Mouse (Mus musculus): ENCODE data around the gene Grhl3. TPM values are rescaled to one million over a fixed set of nuclear protein-coding genes. Genes with fewer than 3 reads are reported as not detected.
A peak's percentile ranks its signal among the peaks of the same experiment; 100 is the strongest.

The Grhl3 gene
- total RNA-seq, 2 experiments from 2014 or later = 0.75 to 0.91 TPM

DNA sequence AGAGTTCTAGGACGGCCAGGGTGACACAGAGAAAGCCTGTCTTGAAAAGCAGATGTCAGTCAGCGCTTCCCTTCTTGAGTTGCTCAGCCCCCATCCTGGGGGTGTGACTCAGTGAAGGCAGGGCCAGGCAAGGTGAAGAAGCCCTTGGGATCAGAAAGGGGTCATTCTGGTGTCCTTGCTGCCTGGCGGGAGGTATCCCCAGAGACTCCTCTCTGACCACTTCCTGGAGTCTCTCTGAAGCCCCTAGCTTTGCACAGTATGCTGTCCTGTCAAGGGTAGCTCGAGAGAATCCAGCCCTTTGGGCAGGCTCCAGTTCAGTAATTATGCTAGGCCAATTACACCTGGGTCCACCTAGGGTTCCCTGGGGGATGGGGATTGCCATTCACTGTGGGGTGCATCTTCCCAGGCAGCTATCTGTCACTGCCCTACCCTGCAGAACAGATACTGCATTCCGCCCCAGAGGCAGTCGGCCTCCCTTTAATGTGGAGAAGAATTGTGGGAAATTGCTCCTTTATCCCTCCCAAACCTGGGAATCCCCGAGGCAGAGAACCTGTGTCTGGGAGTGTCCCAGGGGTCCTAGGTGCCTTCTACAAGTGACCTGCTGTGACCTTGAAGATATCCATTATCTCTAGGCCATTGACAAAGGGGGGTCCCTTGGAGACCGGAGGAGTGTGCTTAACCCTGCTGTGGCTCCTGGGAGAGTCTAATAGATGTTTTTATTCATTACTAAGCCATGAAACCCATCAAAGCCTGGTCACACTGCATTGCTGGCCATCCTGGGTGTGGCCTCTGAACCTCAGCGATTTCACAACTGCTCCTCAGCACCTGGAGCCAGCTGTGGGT, 41.4 kb downstream of the Grhl3 start:
- DNase-seq (ENCODE audit: extremely low spot score in 1 of 2, low spot score in 1 of 2) = no peak

- DNase-seq (ENCODE audit: extremely low spot score in 1 of 2, low spot score in 1 of 2) = peak in 1 of 2 experiments; percentile 31
Measured at GRCm38 (mm10) chr4:135531236-135531635, 42.2 kb downstream of the Grhl3 start.

DNA sequence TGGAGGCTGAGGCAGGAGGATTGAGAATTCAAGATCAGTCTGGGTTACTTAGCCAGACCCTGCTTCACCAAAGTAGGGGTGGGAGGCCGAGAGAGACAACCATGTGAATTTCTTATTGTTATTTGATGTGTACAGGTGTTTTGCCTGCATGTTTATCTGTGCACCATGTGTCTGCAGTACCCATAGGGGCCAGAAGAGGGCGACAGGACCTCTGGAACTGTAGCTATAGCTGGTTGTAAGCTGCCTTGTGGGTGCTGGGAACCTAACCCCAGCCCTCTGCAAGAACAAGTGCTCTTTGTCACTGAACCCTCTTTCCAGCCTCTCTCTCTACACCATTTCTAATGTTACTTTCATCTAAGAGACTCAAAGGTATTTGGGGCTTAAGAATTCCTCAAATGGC, 43.2 kb downstream of the Grhl3 start:
- no peak for DNase-seq (ENCODE audit: extremely low spot score in 1 of 2, low spot score in 1 of 2)

GRCm38 (mm10) chr4:135526039-135526710, 47.3 kb downstream of the Grhl3 start:
- DNase-seq (ENCODE audit: extremely low spot score in 1 of 2, low spot score in 1 of 2) = no peak

DNA sequence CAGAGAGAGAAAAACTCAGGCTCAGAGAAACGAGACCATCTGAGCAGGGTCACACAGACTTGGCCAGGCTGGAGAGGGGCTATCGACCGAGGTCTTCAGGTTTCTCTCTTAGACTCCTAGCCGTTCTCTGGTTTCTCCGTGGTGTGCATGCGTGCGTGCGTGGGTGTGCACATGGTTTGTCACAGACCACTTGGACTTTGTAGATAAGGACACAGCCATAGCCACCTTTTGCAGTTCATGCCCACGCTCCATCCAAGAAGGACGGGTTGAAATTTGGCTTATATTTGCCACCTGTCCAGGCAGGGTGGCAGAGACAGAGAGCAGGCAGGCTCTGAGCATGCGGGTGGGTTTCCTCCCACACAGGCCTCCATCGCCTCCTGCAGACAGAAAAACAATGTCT, 48.4 kb downstream of the Grhl3 start:
- DNase-seq (ENCODE audit: extremely low spot score in 1 of 2, low spot score in 1 of 2) = no peak

- DNase-seq (ENCODE audit: extremely low spot score in 1 of 2, low spot score in 1 of 2) = no peak
Measured at GRCm38 (mm10) chr4:135523939-135524338, 49.5 kb downstream of the Grhl3 start.

DNA sequence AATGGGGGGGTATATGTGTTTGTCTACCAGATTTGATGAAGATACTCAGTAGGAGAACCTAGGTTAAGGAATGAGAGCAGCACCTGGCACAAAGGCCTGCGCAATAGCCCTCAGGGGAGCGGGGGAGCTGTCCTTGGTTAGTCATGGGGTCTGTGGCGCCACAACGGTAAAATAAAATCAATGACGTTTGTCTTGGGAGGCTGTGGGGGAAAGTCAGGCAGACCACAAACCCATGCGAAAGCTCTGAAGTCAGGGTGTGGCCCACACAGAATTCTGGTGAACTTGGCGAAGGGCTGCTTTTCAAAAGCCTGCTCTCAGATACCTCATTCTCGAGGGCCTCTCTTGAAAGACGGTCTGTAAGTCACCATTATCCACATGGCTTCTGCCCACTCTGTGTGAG, 53.0 kb downstream of the Grhl3 start:
- DNase-seq (ENCODE audit: extremely low spot score in 1 of 2, low spot score in 1 of 2) = no peak

GRCm38 (mm10) chr4:135518135-135518534, 55.3 kb downstream of the Grhl3 start:
- no peak for DNase-seq (ENCODE audit: extremely low spot score in 1 of 2, low spot score in 1 of 2)

DNA sequence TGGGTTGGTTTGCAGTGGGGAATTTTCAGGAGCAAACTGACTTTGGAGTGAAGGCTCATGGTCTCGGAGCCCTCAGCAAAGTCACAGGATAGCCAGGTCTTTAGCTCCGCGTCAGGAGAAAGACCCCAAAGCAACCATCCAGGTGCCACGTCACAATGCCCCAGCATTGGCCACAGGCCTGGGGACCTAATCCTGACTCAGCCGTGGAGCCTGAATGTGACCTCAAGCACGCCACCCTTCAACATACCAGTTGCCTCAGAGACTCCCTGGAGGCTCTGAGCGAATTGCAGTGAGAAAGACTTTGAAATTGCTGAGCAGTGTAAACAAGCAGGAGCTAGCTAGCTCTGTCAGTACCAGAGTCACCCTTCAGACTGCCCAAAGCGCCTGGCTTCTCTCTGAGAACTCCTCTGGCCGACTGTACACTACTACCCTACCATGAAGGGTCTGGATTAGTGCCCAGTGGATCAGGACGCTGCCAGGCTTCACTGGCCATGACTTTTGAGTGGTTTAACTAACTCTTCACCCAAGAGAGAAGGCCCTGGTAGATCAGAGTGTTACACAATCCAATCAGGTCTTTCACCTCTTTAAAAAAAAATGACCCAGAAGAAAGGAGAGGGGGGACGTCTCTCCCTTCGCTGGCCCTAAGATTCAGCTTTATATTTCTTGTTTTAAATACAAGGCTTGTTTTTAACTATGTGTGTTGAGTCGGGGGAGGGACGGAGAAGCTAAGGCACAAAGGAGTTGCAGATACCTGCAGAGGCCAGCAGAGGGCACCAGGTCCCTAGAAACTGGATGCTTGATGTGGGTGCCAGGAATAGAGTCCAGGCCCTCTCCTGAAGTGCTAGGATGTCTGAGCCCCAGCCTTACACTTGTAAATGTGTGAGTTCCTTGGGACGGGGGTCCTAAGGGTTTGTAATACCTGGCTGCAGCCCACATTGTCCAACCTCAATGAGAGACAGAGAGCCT, 56.8 kb downstream of the Grhl3 start:
- DNase-seq (ENCODE audit: extremely low spot score in 1 of 2, low spot score in 1 of 2) = peak in 1 of 2 experiments; percentile 55

- no peak for DNase-seq (ENCODE audit: extremely low spot score in 1 of 2, low spot score in 1 of 2)
Measured at GRCm38 (mm10) chr4:135514925-135515324, 58.5 kb downstream of the Grhl3 start.

DNA sequence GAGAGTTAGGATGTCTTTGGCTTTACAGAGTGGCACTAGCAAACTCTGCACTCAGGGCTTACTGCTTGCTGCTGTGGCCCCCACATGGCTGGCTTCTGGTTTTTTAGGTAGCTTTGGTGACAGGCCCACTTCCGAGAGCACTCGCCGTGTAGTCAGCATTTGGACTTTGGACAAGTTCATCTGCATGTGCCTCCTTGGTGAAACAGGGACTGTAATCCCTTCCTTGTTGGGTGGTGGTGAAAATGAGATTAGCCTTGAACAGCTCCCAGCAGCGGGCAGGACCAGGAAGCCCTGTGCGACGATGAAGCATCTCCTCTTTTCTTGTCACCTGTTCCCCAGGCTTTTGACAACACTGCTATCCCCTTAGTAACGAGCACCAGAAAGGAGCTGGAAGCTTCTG, 59.6 kb downstream of the Grhl3 start:
- DNase-seq (ENCODE audit: extremely low spot score in 1 of 2, low spot score in 1 of 2) = no peak

GRCm38 (mm10) chr4:135509515-135509914, 63.9 kb downstream of the Grhl3 start:
- DNase-seq (ENCODE audit: extremely low spot score in 1 of 2, low spot score in 1 of 2) = no peak

- DNase-seq (ENCODE audit: extremely low spot score in 1 of 2, low spot score in 1 of 2) = peak; percentile 58 to 80
Measured at GRCm38 (mm10) chr4:135508419-135509039, 64.9 kb downstream of the Grhl3 start.

DNA sequence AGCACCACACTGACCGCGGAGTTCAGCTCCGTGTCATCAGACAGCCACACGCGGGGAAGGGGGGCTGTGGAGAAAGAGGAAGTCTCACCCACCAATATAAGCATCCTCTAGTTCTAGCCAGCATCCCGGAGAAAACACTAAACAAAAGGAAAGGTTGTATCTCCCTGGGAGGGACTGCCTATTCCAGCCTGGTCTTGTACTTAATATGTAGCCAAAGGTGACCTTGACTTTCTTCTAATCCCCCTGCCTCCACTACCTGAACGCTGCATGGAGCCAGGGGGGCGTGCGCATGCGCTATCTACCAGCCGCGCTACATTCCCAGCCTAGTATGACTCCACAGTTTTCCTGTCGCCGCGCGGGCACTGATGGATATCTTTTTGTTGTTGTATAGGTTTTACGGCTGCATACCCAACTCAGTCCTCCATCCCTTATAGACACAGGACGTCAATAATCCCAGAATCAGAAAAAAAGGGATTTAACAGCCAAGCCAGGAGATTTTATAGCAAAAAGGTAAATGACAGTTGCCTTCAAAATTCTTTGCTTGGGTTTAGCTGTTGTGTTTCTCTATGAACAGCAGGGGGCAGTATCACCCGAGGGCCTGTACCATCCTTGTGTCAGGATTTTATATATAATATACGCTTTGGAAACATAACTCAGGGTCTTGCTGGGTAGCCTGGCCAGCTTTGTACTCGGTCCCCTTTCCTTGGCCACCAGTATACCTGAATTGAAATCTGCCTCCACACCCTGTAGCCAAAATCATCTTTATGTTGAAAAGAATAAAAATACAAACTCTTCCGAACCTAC, 65.7 kb downstream of the Grhl3 start:
- peak; percentile 59 to 61 for DNase-seq (ENCODE audit: extremely low spot score in 1 of 2, low spot score in 1 of 2)

GRCm38 (mm10) chr4:135505794-135506193, 67.6 kb downstream of the Grhl3 start:
- DNase-seq (ENCODE audit: extremely low spot score in 1 of 2, low spot score in 1 of 2) = no peak

- DNase-seq (ENCODE audit: extremely low spot score in 1 of 2, low spot score in 1 of 2) = no peak
Measured at GRCm38 (mm10) chr4:135501587-135501986, 71.8 kb downstream of the Grhl3 start.

DNA sequence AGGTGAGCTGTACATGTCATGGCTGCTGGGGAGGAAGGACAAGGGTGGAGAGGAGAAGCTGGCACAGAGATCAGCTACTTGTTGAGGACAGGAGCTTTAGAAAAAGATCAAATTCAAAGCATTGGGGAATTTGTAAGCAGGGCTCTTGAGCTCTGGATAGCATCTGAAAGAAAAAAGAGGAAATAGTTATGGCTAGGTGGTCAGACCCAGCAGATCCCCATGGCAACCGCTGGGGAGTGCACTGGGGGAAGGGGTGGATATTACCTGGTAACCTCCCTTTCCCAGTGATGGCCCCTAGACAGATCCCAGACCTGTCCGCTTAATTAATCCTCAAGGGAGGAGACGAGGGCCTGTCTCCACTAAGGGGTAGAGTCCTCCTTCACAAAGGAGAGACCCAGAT, 73.6 kb downstream of the Grhl3 start:
- DNase-seq (ENCODE audit: extremely low spot score in 1 of 2, low spot score in 1 of 2) = no peak

GRCm38 (mm10) chr4:135498136-135498535, 75.3 kb downstream of the Grhl3 start:
- no peak for DNase-seq (ENCODE audit: extremely low spot score in 1 of 2, low spot score in 1 of 2)

DNA sequence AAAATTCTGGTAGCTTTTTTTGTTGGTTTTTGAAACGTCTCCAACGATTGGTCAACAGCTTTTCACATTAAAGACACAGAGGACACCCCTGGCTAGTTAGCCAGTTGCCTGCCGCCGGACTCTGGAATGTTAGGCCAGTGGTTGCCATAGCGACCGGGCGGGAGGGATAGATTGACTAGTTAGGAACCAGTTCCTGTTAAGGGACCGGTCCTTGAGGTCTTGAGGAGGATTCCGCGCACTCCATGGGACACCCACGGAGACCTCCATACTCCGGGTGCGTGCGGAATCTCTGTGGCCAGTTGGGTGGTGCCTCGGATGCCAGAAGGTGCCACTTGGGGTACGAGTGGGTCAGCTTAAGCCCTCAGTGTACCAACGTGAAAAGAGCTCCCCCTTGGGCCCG, 77.6 kb downstream of the Grhl3 start:
- DNase-seq (ENCODE audit: extremely low spot score in 1 of 2, low spot score in 1 of 2) = no peak

All from layer of hippocampus, postnatal 25 days (tissue).